Comparison of ENCODE assay signal across 9 mouse cellular contexts in genomic region chr11:105123986-105124385, GRCm38 (mm10). TPM values are rescaled to one million over a fixed set of nuclear protein-coding genes. Genes with fewer than 3 reads are reported as not detected.
DNase-seq lines count a peak whose midpoint lies in the region; TF ChIP-seq lines count a peak whose summit lies in the region.
"Had no signal": no experiment of that assay in that cellular context is flagged by ENCODE, and none has a peak within 500 bp of the region (broad histone marks: within the 10 kb centered on the region; RNA-seq: fewer than 3 reads in every experiment).

No protein-coding gene starts in this region.

- TF ChIP-seq CTCF in lung, adult 2 months (IDR thresholded peaks at IDR 0.05; ENCODE audit: insufficient read depth, low read length) = no peak

- DNase-seq in layer of hippocampus, postnatal 14 days (ENCODE audit: low spot score in 2 of 2) = peak; percentile 9 to 20
- DNase-seq in layer of hippocampus, postnatal 36 days = no peak
- DNase-seq in NIH3T3 (ENCODE audit: low read depth) = peak; percentile 80
- DNase-seq in embryo, embryonic 9.5 days (ENCODE audit: extremely low spot score) = peak; percentile 49
- peak; percentile 78 for DNase-seq in kidney, adult 11 months
- DNase-seq in lung, adult 2 months = peak; percentile 29
- DNase-seq in retina, postnatal 7 days (ENCODE audit: low read depth, low spot score) = peak; percentile 62
- DNase-seq in layer of hippocampus, adult 9-11 months = no peak

- TF ChIP-seq POLR2A in lung, adult 2 months (IDR thresholded peaks at IDR 0.05; ENCODE audit: borderline replicate concordance, extremely low read depth, low read depth, low read length) = no peak

- 6% methylated on average over 9 of the region's 9 CpGs for WGBS in lung, adult 2 months

- peaks cover 3% of the 10 kb centered on the region; the same call in 1 of the 2 replicates for H3K4me1 ChIP-seq in lung, adult 2 months (ENCODE audit: control insufficient read depth, insufficient read depth, low read length)

- no peak overlapping the region for H3K4me3 ChIP-seq in lung, adult 2 months (replicated peaks; ENCODE audit: extremely low read depth, low read depth, low read length)

RNA-seq across cellular contexts. Expression of gene Mettl2, which starts 2.2 kb away (rescaled TPM):
- total RNA-seq in layer of hippocampus, postnatal 14 days (2021) = 10 to 100 TPM; 17.5 to 18.5 TPM
- total RNA-seq in layer of hippocampus, postnatal 36 days (2021) = 10 to 100 TPM; 17.4 to 18.3 TPM
- polyA plus RNA-seq in lung, adult 2 months (2012; rRNA removed) = 8.9 and 10.0 TPM in 2 replicates

RNA-seq across cellular contexts. Expression of gene Gm10842, which starts 22.7 kb away (rescaled TPM):
- total RNA-seq in layer of hippocampus, postnatal 14 days (2021) = not detected
- total RNA-seq in layer of hippocampus, postnatal 36 days (2021) = not detected
- polyA plus RNA-seq in lung, adult 2 months (2012; rRNA removed) = not detected in 2 replicates
- total RNA-seq: gastrocnemius, postnatal 4 days had no signal

RNA-seq across cellular contexts. Expression of gene Tlk2, which starts 54.6 kb away (rescaled TPM):
- 10 to 100 TPM; 43.0 to 52.2 TPM for total RNA-seq in layer of hippocampus, postnatal 14 days (2021)
- 10 to 100 TPM; 47.8 to 53.8 TPM for total RNA-seq in layer of hippocampus, postnatal 36 days (2021)
- 11.8 and 13.5 TPM in 2 replicates for polyA plus RNA-seq in lung, adult 2 months (2012; rRNA removed)

Comparison
In these comparisons a context has a peak if more than half of its experiments do, and no peak if none do; other contexts are left out.
1. DNase-seq: peak in layer of hippocampus, postnatal 14 days (2 of 2), NIH3T3 (single experiment), embryo, embryonic 9.5 days (single experiment), kidney, adult 11 months (single experiment), lung, adult 2 months (single experiment) and retina, postnatal 7 days (single experiment); none in layer of hippocampus, postnatal 36 days (0 of 2) and layer of hippocampus, adult 9-11 months (single experiment).